Mouse (Mus musculus): ENCODE measurements around the gene Angptl8. TPM values are rescaled to one million over a fixed set of nuclear protein-coding genes. Genes with fewer than 3 reads are reported as not detected.

The Angptl8 gene
- polyA plus RNA-seq, 1 experiment from 2014 or later: 0.42 TPM

DNA sequence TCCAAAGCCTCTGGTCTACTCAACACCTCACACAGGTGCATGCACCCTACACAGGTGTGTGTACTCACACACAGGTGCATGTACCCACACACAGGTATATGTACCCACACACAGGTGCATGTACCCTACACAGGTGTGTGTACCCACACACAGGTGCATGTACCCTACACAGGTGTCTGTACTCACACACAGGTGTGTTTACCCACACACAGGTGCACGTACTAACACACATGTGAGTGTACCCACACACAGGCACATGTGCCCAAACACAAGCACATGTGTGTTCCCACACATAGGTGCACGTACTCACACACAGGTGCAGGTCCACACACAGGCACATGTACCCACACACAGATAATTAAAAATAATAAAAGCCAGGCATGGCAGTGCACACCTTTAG, 2.4 kb downstream of the Angptl8 start:
- Histone ChIP-seq H3K4me1 (no peaks in the 10 kb centered on the region), H3K9me3 (replicated peaks) (no peaks in the 10 kb centered on the region), H3K4me2 (no peak overlapping the region), H3K36me3 (no peaks in the 10 kb centered on the region), H3K4me3 (replicated peaks) (no peak overlapping the region), H3K27ac (replicated peaks) (no peak overlapping the region), H3K9ac (replicated peaks) (no peak overlapping the region), H3K27me3 (replicated peaks) (no peaks in the 10 kb centered on the region)
- 96% methylated on average over 2 of the region's 2 CpGs for WGBS
- ATAC-seq (ENCODE audit: low FRiP score): no peak

DNA sequence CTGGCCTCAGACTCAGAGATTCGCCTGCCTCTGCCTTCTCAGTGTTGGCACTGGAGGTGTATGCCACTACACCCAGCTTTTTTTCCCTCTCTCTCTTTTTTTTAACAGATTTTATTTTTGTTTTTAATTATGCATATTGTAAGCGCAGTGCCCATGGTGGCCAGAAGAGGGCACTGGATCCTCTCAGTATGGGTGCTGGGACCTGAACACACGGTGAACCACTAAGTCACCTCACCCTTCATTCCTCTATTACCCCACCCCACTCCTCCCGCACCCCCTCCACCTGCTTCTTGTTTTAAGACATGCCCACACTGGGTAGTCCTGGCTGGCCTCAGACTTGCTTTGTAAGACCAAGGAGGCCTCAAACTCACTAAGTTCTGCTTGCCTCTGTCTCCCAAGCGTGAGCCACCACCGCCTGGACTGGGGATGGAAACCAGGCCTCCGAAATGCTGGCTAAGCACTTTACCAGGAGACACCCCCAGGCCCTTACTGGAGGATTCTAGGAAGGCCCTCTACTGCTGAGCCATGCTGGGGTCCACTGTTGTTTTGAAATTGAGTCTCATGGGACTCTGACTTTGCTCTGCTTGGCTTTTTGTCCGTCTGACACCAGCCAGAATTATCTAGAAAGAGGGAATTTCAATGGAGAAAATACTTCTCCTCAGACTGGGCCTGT, 4.9 kb downstream of the Angptl8 start:
- 64% methylated on average over 8 of the region's 8 CpGs for WGBS
- no peaks in the 10 kb centered on the region for H3K27me3 ChIP-seq (replicated peaks)
- no peak overlapping the region for H3K9ac ChIP-seq (replicated peaks)
- 0 out of 2 replicates have a peak, but pooled peaks have one; percentile 36 for ATAC-seq (ENCODE audit: low FRiP score)
- no peaks in the 10 kb centered on the region for H3K4me1 ChIP-seq
- H3K27ac ChIP-seq (replicated peaks): no peak overlapping the region
- H3K4me3 ChIP-seq (replicated peaks): no peak overlapping the region
- H3K9me3 ChIP-seq (replicated peaks): no peaks in the 10 kb centered on the region
- H3K4me2 ChIP-seq: no peak overlapping the region
- H3K36me3 ChIP-seq: no peaks in the 10 kb centered on the region

- no peak overlapping the region for H3K9ac ChIP-seq (replicated peaks)
- 96% methylated on average over 6 of the region's 6 CpGs for WGBS
These were observed 6.0 kb downstream of the Angptl8 start for GRCm38 (mm10) chr9:21841340-21841739.

GRCm38 (mm10) chr9:21842391-21842790, 7.1 kb downstream of the Angptl8 start:
- Histone ChIP-seq H3K4me3 (replicated peaks) (no peak overlapping the region), H3K9me3 (replicated peaks) (no peaks in the 10 kb centered on the region), H3K27me3 (replicated peaks) (no peaks in the 10 kb centered on the region), H3K27ac (replicated peaks) (no peak overlapping the region; the same call in 1 of the 2 replicates), H3K4me1 (peaks cover 6% of the 10 kb centered on the region; the same call in 1 of the 2 replicates), H3K36me3 (no peaks in the 10 kb centered on the region), H3K4me2 (no peak overlapping the region), H3K9ac (replicated peaks) (no peak overlapping the region)
- 64% methylated on average over 5 of the region's 5 CpGs for WGBS
- ATAC-seq (ENCODE audit: low FRiP score): no peak

More at GRCm38 (mm10) chr9:21841340-21841739, 6.0 kb downstream of the Angptl8 start:
- no peak overlapping the region for H3K27ac ChIP-seq (replicated peaks)
- no peaks in the 10 kb centered on the region for H3K36me3 ChIP-seq
- H3K9me3 ChIP-seq (replicated peaks): no peaks in the 10 kb centered on the region
- no peaks in the 10 kb centered on the region for H3K27me3 ChIP-seq (replicated peaks)
- H3K4me2 ChIP-seq: no peak overlapping the region
- no peak for ATAC-seq (ENCODE audit: low FRiP score)
- H3K4me1 ChIP-seq: no peaks in the 10 kb centered on the region
- no peak overlapping the region for H3K4me3 ChIP-seq (replicated peaks)

DNA sequence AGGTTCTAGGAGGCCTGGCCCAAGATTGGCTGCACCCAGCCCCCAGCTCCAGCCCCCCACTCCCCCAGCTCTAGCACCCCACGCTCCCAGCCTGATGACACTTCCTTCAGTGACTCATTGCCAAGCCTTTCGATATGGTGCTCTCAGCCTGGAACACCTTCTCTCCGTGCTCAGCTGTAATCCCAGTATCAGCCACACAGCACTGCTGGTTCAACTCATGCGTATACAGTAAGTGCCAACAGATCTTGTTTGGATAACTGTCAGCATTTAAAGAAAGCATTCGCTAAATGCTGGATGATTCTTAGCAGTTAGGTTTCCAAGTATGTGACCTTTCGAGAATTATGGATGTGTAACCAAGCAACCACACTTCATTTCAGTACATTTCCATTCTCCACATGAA, 7.8 kb downstream of the Angptl8 start:
- Histone ChIP-seq H3K27ac (replicated peaks) (no peak overlapping the region; the same call in 1 of the 2 replicates), H3K4me2 (no peak overlapping the region), H3K9me3 (replicated peaks) (no peaks in the 10 kb centered on the region), H3K9ac (replicated peaks) (no peak overlapping the region), H3K36me3 (no peaks in the 10 kb centered on the region), H3K4me1 (peaks cover 13% of the 10 kb centered on the region), H3K27me3 (replicated peaks) (no peaks in the 10 kb centered on the region), H3K4me3 (replicated peaks) (no peak overlapping the region)
- 74% methylated on average over 6 of the region's 6 CpGs for WGBS
- ATAC-seq (ENCODE audit: low FRiP score): no peak

- Histone ChIP-seq H3K9ac (replicated peaks) (no peak overlapping the region), H3K36me3 (no peaks in the 10 kb centered on the region), H3K4me1 (peaks cover 14% of the 10 kb centered on the region), H3K4me2 (no peak overlapping the region), H3K27ac (replicated peaks) (no peak overlapping the region), H3K4me3 (replicated peaks) (no peak overlapping the region), H3K9me3 (replicated peaks) (no peaks in the 10 kb centered on the region), H3K27me3 (replicated peaks) (no peaks in the 10 kb centered on the region)
- WGBS: 57% methylated on average over 14 of the region's 14 CpGs
- no peak for ATAC-seq (ENCODE audit: low FRiP score)
These were observed 10.2 kb downstream of the Angptl8 start for GRCm38 (mm10) chr9:21845381-21846080.

DNA sequence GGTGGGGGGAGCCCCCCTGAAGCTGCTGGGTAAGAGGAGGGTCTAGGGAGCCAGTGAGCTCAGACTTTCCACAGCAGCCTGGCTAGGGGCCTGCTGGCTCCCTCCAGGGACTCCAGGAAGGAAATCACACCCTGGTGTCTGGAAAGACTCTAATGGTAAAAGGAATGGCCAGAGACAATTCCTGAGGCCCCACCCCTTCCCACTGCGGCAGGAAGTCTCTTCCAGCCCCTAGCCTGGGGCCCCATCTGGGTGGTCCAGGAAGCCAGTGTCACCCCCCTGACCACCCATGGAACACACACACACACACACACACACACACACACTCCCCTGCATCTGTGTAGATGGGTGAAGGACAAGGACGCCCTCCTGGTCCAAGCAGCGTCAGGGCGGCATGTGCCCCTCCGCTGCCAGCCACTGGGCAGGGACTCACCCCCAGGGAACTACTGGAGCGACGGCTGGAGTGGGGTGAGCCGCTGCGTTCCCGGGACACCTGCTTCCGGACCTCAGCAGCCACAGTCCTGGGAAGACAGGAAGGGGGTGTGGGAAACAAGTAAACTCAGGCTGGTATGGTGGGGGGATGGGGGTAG, 11.5 kb downstream of the Angptl8 start:
- Histone ChIP-seq H3K9ac (replicated peaks) (no peak overlapping the region; the same call in 1 of the 2 replicates), H3K4me3 (replicated peaks) (no peak overlapping the region), H3K27me3 (replicated peaks) (no peaks in the 10 kb centered on the region), H3K27ac (replicated peaks) (peak overlapping the region; percentile 54), H3K36me3 (no peaks in the 10 kb centered on the region), H3K4me1 (peaks cover 14% of the 10 kb centered on the region), H3K9me3 (replicated peaks) (no peaks in the 10 kb centered on the region), H3K4me2 (peak overlapping the region; percentile 43)
- WGBS: 8% methylated on average over 11 of the region's 11 CpGs
- ATAC-seq (ENCODE audit: low FRiP score): peak; percentile 36; the same call in 1 of the 2 replicates

DNA sequence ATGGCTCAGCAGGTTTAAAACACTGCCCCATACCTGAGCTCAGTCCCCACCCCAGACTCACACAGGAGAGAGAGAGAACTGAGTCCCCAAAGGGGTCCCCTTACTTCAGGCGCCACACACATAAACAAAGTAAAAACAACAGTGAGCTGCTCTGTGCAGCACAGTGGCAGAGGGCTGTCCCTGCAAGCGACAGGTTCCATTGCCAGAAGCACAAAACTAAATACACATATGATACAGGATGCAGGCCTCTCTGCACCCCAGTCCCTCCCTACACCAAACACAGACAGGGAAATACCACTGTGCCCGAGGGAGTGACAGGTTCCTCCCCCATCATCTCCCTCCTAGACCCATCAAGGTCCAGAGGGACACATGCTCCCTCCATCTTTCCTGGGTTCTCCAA, 12.1 kb downstream of the Angptl8 start:
- peaks cover 20% of the 10 kb centered on the region for H3K4me1 ChIP-seq
- H3K27me3 ChIP-seq (replicated peaks): no peaks in the 10 kb centered on the region
- H3K9me3 ChIP-seq (replicated peaks): no peaks in the 10 kb centered on the region
- no peak for ATAC-seq (ENCODE audit: low FRiP score)
- no peak overlapping the region; the same call in 1 of the 2 replicates for H3K9ac ChIP-seq (replicated peaks)
- H3K4me3 ChIP-seq (replicated peaks): no peak overlapping the region
- H3K27ac ChIP-seq (replicated peaks): peak overlapping the region; percentile 57; the same call in 1 of the 2 replicates
- 20% methylated on average over 3 of the region's 3 CpGs for WGBS
- H3K36me3 ChIP-seq: no peaks in the 10 kb centered on the region
- H3K4me2 ChIP-seq: peak overlapping the region; percentile 43

GRCm38 (mm10) chr9:21847926-21848325, 12.6 kb downstream of the Angptl8 start:
- Histone ChIP-seq H3K27me3 (replicated peaks) (no peaks in the 10 kb centered on the region), H3K27ac (replicated peaks) (peak overlapping the region; percentile 57; the same call in 1 of the 2 replicates), H3K9ac (replicated peaks) (no peak overlapping the region), H3K36me3 (no peaks in the 10 kb centered on the region), H3K4me3 (replicated peaks) (no peak overlapping the region), H3K4me2 (no peak overlapping the region), H3K4me1 (peaks cover 25% of the 10 kb centered on the region), H3K9me3 (replicated peaks) (no peaks in the 10 kb centered on the region)
- WGBS: 33% methylated on average over 10 of the region's 10 CpGs
- no peak for ATAC-seq (ENCODE audit: low FRiP score)

DNA sequence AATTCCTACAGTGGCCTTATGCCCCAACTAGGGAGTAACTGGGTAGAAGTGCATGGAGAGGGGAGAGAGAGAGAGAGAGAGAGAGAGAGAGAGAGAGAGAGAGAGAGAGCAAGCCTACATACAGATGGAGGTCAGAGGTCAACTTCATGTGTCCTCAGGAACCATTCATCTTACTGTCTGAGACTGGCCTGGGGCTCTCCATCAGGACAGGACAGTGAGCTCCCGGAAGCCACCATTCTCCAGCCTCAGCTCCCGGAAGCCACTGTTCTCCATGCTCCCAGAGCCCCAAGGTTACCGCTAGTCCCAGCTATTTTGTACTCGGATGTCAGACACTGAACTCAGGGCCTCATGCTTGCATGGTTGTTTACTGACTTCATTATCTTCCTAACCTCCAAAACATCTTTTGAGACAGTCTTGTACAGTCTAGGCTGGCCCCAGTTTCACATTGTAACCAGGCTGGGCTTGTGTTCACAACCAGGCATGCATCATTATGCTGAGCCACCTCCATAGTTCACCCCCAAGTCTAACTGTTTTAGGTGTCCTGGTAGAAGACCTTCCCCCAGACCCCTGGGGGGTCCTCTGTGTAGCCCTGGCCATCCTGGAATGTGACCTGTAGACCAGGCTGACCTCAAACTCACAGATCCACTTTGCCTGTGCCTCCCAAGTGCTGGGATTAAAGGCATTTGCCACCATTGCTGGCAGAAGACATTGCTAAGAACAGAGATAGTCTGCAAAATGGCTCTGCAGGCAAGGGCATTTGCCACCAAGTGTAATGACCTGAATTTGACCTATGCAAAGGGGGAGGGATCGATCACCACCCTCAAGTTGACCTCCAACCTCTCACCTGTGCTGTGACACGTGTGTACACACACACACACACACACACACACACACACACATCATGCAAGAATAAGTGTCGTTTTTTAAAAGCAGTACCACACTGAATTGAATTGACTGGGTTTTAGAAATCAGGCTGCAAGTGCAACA, 14.7 kb downstream of the Angptl8 start:
- Histone ChIP-seq H3K9ac (replicated peaks) (0 out of 2 replicates have a peak overlapping the region, but pooled peaks have one; percentile 10), H3K4me1 (peaks cover 27% of the 10 kb centered on the region), H3K9me3 (replicated peaks) (no peaks in the 10 kb centered on the region), H3K36me3 (no peaks in the 10 kb centered on the region), H3K27me3 (replicated peaks) (no peaks in the 10 kb centered on the region), H3K4me3 (replicated peaks) (no peak overlapping the region), H3K4me2 (peak overlapping the region; percentile 68; the same call in 1 of the 2 replicates), H3K27ac (replicated peaks) (peak overlapping the region; percentile 13; the same call in 1 of the 2 replicates)
- no peak for ATAC-seq (ENCODE audit: low FRiP score)
- 66% methylated on average over 7 of the region's 7 CpGs for WGBS

DNA sequence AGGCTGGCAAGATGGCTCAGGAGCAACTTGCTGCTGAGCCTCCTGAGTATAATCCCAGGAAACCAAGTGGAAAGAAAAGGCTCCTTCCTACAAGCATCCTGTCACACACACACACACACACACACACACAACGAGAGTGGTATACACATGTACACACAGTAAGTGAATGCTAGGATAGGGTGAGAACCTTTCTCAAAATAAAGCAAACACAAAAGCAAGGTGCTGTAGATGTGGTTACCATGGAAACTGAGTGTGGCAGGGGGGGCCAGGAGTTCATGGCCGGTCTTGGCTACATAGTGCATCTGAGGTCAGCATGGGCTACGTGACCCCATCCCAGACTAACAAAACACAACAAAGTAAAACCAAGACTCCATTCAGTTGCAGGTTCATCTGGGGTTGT, 15.8 kb downstream of the Angptl8 start:
- Histone ChIP-seq H3K9ac (replicated peaks) (no peak overlapping the region), H3K4me3 (replicated peaks) (peak overlapping the region; percentile 54; the same call in 1 of the 2 replicates), H3K4me2 (peak overlapping the region; percentile 68), H3K4me1 (peaks cover 27% of the 10 kb centered on the region), H3K9me3 (replicated peaks) (no peaks in the 10 kb centered on the region), H3K27ac (replicated peaks) (0 out of 2 replicates have a peak overlapping the region, but pooled peaks have one; percentile 46), H3K27me3 (replicated peaks) (no peaks in the 10 kb centered on the region), H3K36me3 (no peaks in the 10 kb centered on the region)
- WGBS: 74% methylated on average over 3 of the region's 3 CpGs
- no peak for ATAC-seq (ENCODE audit: low FRiP score)
